Mouse (Mus musculus) limb, embryonic 11.5 days (tissue): ENCODE measurements around the gene Add3. TPM values are rescaled to one million over a fixed set of nuclear protein-coding genes. Genes with fewer than 3 reads are reported as not detected.
"Not testable (repeated sequence)": the region's sequence is repeated elsewhere in the genome, so short reads cannot be mapped to it uniquely, and the experiment has no call there.

Experiments used
- ATAC-seq: fragments of 200-750 bp; cut with Nextera tagmentation; 2 replicates; pipeline ENCODE4 v1.8.0; 2017; ENCODE audit warnings: low read depth; ENCODE audit not compliant: insufficient number of reproducible peaks, low FRiP score, low TSS enrichment
- DNase-seq: peaks from one replicate; pipeline ENCODE4 v3.0.0-alpha.2; 2015; ENCODE audit warnings: low spot score
- H3K27ac ChIP-seq: fragments of 300-500 bp; sonication (generic); replicated peaks from 2 replicates; pipeline ENCODE4 v1.5.1; 2014; ENCODE audit warnings: low read depth, mild to moderate bottlenecking, low read length
- H3K27me3 ChIP-seq: fragments of 300-500 bp; sonication (generic); 2 replicates; pipeline ENCODE4 v1.6.1; 2014; ENCODE audit warnings: mild to moderate bottlenecking, low read length, mixed read lengths; ENCODE audit not compliant: control insufficient read depth, insufficient read depth
- H3K36me3 ChIP-seq: fragments of 300-500 bp; sonication (generic); 2 replicates; pipeline ENCODE4 v1.6.1; 2014; ENCODE audit warnings: mild to moderate bottlenecking, low read length, moderate library complexity, mixed read lengths; ENCODE audit not compliant: control insufficient read depth, insufficient read depth
- H3K4me1 ChIP-seq: fragments of 300-500 bp; sonication (generic); 2 replicates; pipeline ENCODE4 v1.6.1; 2014; ENCODE audit warnings: low read length, mixed read lengths; ENCODE audit not compliant: control insufficient read depth, insufficient read depth
- H3K4me2 ChIP-seq: fragments of 300-500 bp; sonication (generic); 2 replicates; pipeline ENCODE4 v1.6.1; 2014; ENCODE audit warnings: low read depth, mild to moderate bottlenecking, moderate library complexity; ENCODE audit not compliant: severe bottlenecking
- H3K4me3 ChIP-seq: fragments of 300-500 bp; sonication (generic); 2 replicates; pipeline ENCODE4 v1.5.1; 2014; ENCODE audit warnings: low read depth, low read length
- H3K9ac ChIP-seq: fragments of 300-500 bp; sonication (generic); 2 replicates; pipeline ENCODE4 v1.6.1; 2014; ENCODE audit warnings: mild to moderate bottlenecking, low read length
- H3K9me3 ChIP-seq: fragments of 300-500 bp; sonication (generic); 2 replicates; pipeline ENCODE4 v1.6.1; 2016; ENCODE audit warnings: low read length; ENCODE audit not compliant: control insufficient read depth
- WGBS: fragments of 180-500 bp; shearing (Covaris S2); extraction: QIAGEN DNeasy Blood & Tissue Kit; methylation state at CpG from one replicate; pipeline ENCODE4 v1.1.7; 2014; 5-methylcytosine and 5-hydroxymethylcytosine counted together
- polyA plus RNA-seq: library from polyadenylated mRNA; unstranded; fragments of >200 nt; fragmentation: Nextera tagmentation; extraction: Ambion mirVana; gene quantifications from 2 replicates; pipeline ENCODE4 v1.2.1, GENCODE M21; 2014

The Add3 gene
- polyA plus RNA-seq, 1 experiment from 2014 or later: 74.4 TPM

GRCm38 (mm10) chr19:53225249-53226070 is 85.2 kb downstream of the Add3 start:
- not testable (repeated sequence) for ATAC-seq, H3K9ac ChIP-seq, H3K9me3 ChIP-seq

GRCm38 (mm10) chr19:53226651-53227050 is 86.4 kb downstream of the Add3 start:
- DNase-seq: no peak
- H3K27me3 ChIP-seq: no peaks in the 10 kb centered on the region
- H3K27ac ChIP-seq: no peak overlapping the region
- WGBS: 84% methylated on average over 13 of the region's 13 CpGs
- no peak overlapping the region for H3K4me3 ChIP-seq
- H3K4me2 ChIP-seq: no peak overlapping the region
- no peaks in the 10 kb centered on the region for H3K4me1 ChIP-seq
- H3K9ac ChIP-seq: no peak overlapping the region
- peaks cover 3% of the 10 kb centered on the region; the same call in 1 of the 2 replicates for H3K36me3 ChIP-seq
- no peak for ATAC-seq
- H3K9me3 ChIP-seq: no peaks in the 10 kb centered on the region

More at GRCm38 (mm10) chr19:53225249-53226070, 85.2 kb downstream of the Add3 start:
- not testable (repeated sequence) for DNase-seq, H3K4me1 ChIP-seq, H3K36me3 ChIP-seq, H3K4me3 ChIP-seq, H3K27me3 ChIP-seq, H3K27ac ChIP-seq, H3K4me2 ChIP-seq
- WGBS: 93% methylated on average over 2 of the region's 2 CpGs

GRCm38 (mm10) chr19:53228064-53228794 is 88.0 kb downstream of the Add3 start:
- no peaks in the 10 kb centered on the region for H3K9me3 ChIP-seq
- ATAC-seq (no peak), DNase-seq (no peak)
- H3K27ac ChIP-seq: no peak overlapping the region
- H3K4me2 ChIP-seq: no peak overlapping the region
- H3K4me3 ChIP-seq: no peak overlapping the region
- WGBS: 94% methylated on average over 7 of the region's 7 CpGs
- no peaks in the 10 kb centered on the region for H3K27me3 ChIP-seq
- H3K9ac ChIP-seq: no peak overlapping the region
- no peaks in the 10 kb centered on the region for H3K4me1 ChIP-seq
- peaks cover 3% of the 10 kb centered on the region for H3K36me3 ChIP-seq

GRCm38 (mm10) chr19:53230942-53231815 is 90.9 kb downstream of the Add3 start:
- H3K9me3 ChIP-seq: no peaks in the 10 kb centered on the region
- H3K4me2 ChIP-seq: no peak overlapping the region
- ATAC-seq: no peak
- H3K4me1 ChIP-seq: no peaks in the 10 kb centered on the region
- no peak overlapping the region for H3K9ac ChIP-seq
- H3K27me3 ChIP-seq: no peaks in the 10 kb centered on the region
- no peak for DNase-seq
- peaks cover 7% of the 10 kb centered on the region for H3K36me3 ChIP-seq
- WGBS: 80% methylated on average over 11 of the region's 11 CpGs
- H3K27ac ChIP-seq: no peak overlapping the region
- H3K4me3 ChIP-seq: no peak overlapping the region

- WGBS: 92% methylated on average over 7 of the region's 7 CpGs
- Histone ChIP-seq H3K9me3 (no peaks in the 10 kb centered on the region), H3K4me2 (no peak overlapping the region), H3K4me3 (no peak overlapping the region), H3K4me1 (no peaks in the 10 kb centered on the region), H3K36me3 (peaks cover 11% of the 10 kb centered on the region), H3K27me3 (no peaks in the 10 kb centered on the region), H3K9ac (no peak overlapping the region), H3K27ac (no peak overlapping the region)
- DNase-seq (no peak), ATAC-seq (no peak)
Observed at GRCm38 (mm10) chr19:53233586-53233985, 93.3 kb downstream of the Add3 start.

- Histone ChIP-seq H3K4me3 (no peak overlapping the region), H3K9me3 (no peaks in the 10 kb centered on the region), H3K27ac (no peak overlapping the region), H3K4me2 (no peak overlapping the region), H3K4me1 (no peaks in the 10 kb centered on the region), H3K27me3 (no peaks in the 10 kb centered on the region), H3K9ac (no peak overlapping the region), H3K36me3 (peaks cover 5% of the 10 kb centered on the region; the same call in 1 of the 2 replicates)
- 95% methylated on average over 6 of the region's 6 CpGs for WGBS
- DNase-seq (no peak), ATAC-seq (no peak)
Observed at GRCm38 (mm10) chr19:53241806-53242205, 101.6 kb downstream of the Add3 start.

- ATAC-seq (no peak), DNase-seq (no peak)
- no peak overlapping the region for H3K4me3 ChIP-seq
- H3K27me3 ChIP-seq: no peaks in the 10 kb centered on the region
- H3K27ac ChIP-seq: no peak overlapping the region
- no peaks in the 10 kb centered on the region for H3K4me1 ChIP-seq
- no peak overlapping the region for H3K9ac ChIP-seq
- WGBS: 88% methylated on average over 10 of the region's 10 CpGs
- H3K9me3 ChIP-seq: no peaks in the 10 kb centered on the region
- H3K36me3 ChIP-seq: peaks cover 2% of the 10 kb centered on the region; the same call in 1 of the 2 replicates
- no peak overlapping the region for H3K4me2 ChIP-seq
Observed at GRCm38 (mm10) chr19:53243956-53244355, 103.7 kb downstream of the Add3 start.

GRCm38 (mm10) chr19:53247558-53247957 is 107.3 kb downstream of the Add3 start:
- 63% methylated on average over 2 of the region's 2 CpGs for WGBS
- H3K36me3 ChIP-seq: peaks cover 2% of the 10 kb centered on the region; the same call in 1 of the 2 replicates
- ATAC-seq (no peak), DNase-seq (no peak)
- no peak overlapping the region for H3K4me3 ChIP-seq
- no peaks in the 10 kb centered on the region for H3K4me1 ChIP-seq
- no peak overlapping the region for H3K4me2 ChIP-seq
- H3K9me3 ChIP-seq: no peaks in the 10 kb centered on the region
- H3K27me3 ChIP-seq: no peaks in the 10 kb centered on the region
- H3K27ac ChIP-seq: no peak overlapping the region
- no peak overlapping the region for H3K9ac ChIP-seq
